Mouse (Mus musculus): Measurements from ENCODE around the gene St3gal5.

St3gal5 gene

GRCm38 (mm10) chr6:72203279-72203678 lies 105.9 kb downstream of the St3gal5 start:
- no peak for DNase-seq (ENCODE audit: low spot score in 2 of 2)
